Mouse (Mus musculus) left cerebral cortex, postnatal 14 days (tissue): ENCODE data around the gene Ush2a. TPM values are rescaled to one million over a fixed set of nuclear protein-coding genes. Genes with fewer than 3 reads are reported as not detected.

Source experiments
- DNase-seq, 2 experiments: peaks; one replicate each; pipeline ENCODE4 v3.0.0; 2021 to 2022; ENCODE audit warnings: low spot score in 2 of 2, mixed read lengths in 1 of 2
- intact Hi-C: fragments of 180-260 bp; cut with DNase I; formaldehyde crosslinking; loops from one replicate; pipeline ENCODE4 v1.15.1; 2025
- total RNA-seq, 2 experiments: library from RNA; stranded (reverse); gene quantifications; 2 replicates each; pipeline ENCODE4 v1.2.3; 2021

The Ush2a gene
- total RNA-seq, 2 experiments from 2014 or later: 0.09 to 0.23 TPM

GRCm38 (mm10) chr1:188728625-188729024 is 466.8 kb downstream of the Ush2a start:
- intact Hi-C loops: no loop called here
- DNase-seq: peak in 1 of 2 experiments; percentile 14

- intact Hi-C loops: no loop called here
- no peak for DNase-seq
Measured at GRCm38 (mm10) chr1:188729179-188729578, 467.4 kb downstream of the Ush2a start.

- DNase-seq: no peak
- intact Hi-C loops: no loop called here
Measured at GRCm38 (mm10) chr1:188734741-188735266, 473.0 kb downstream of the Ush2a start.

- no peak for DNase-seq
- intact Hi-C loops: no loop called here
Measured at GRCm38 (mm10) chr1:188742971-188743370, 481.1 kb downstream of the Ush2a start.

GRCm38 (mm10) chr1:188755031-188755430 is 493.2 kb downstream of the Ush2a start:
- intact Hi-C loops: no loop called here
- DNase-seq: no peak

- intact Hi-C loops: no loop called here
- no peak for DNase-seq
Measured at GRCm38 (mm10) chr1:188760515-188760914, 498.7 kb downstream of the Ush2a start.

GRCm38 (mm10) chr1:188762463-188762862 is 500.6 kb downstream of the Ush2a start:
- DNase-seq: no peak
- intact Hi-C loops: no loop called here

GRCm38 (mm10) chr1:188763761-188764160 is 501.9 kb downstream of the Ush2a start:
- intact Hi-C loops: no loop called here
- DNase-seq: no peak

GRCm38 (mm10) chr1:188770828-188771227 is 509.0 kb downstream of the Ush2a start:
- no peak for DNase-seq
- intact Hi-C loops: no loop called here

GRCm38 (mm10) chr1:188772516-188773229 is 510.9 kb downstream of the Ush2a start:
- DNase-seq: no peak

GRCm38 (mm10) chr1:188773631-188774030 is 511.8 kb downstream of the Ush2a start:
- DNase-seq: no peak
- intact Hi-C loops: no loop called here

More at GRCm38 (mm10) chr1:188772516-188773229, 510.9 kb downstream of the Ush2a start:
- intact Hi-C loops: no loop called here

GRCm38 (mm10) chr1:188777556-188778161 is 515.8 kb downstream of the Ush2a start:
- peak in 1 of 2 experiments; percentile 5 for DNase-seq
- intact Hi-C loops: no loop called here

- no peak for DNase-seq
- intact Hi-C loops: no loop called here
Measured at GRCm38 (mm10) chr1:188785056-188785455, 523.2 kb downstream of the Ush2a start.

GRCm38 (mm10) chr1:188805069-188805468 is 543.2 kb downstream of the Ush2a start:
- DNase-seq: peak in 1 of 2 experiments; percentile 10

GRCm38 (mm10) chr1:188805852-188806251 is 544.0 kb downstream of the Ush2a start:
- no peak for DNase-seq
- intact Hi-C loops: no loop called here

More at GRCm38 (mm10) chr1:188805069-188805468, 543.2 kb downstream of the Ush2a start:
- intact Hi-C loops: no loop called here

- intact Hi-C loops: no loop called here
- peak; percentile 8 to 20 for DNase-seq
Measured at GRCm38 (mm10) chr1:188810631-188811030, 548.8 kb downstream of the Ush2a start.

- DNase-seq: no peak
- intact Hi-C loops: no loop called here
Measured at GRCm38 (mm10) chr1:188815072-188815471, 553.2 kb downstream of the Ush2a start.

GRCm38 (mm10) chr1:188824195-188824594 is 562.4 kb downstream of the Ush2a start:
- intact Hi-C loops: no loop called here
- DNase-seq: no peak

- no peak for DNase-seq
- intact Hi-C loops: no loop called here
Measured at GRCm38 (mm10) chr1:188824878-188825532, 563.2 kb downstream of the Ush2a start.
